Comparison of ENCODE assay signal across 19 mouse cellular contexts in the genomic region with DNA sequence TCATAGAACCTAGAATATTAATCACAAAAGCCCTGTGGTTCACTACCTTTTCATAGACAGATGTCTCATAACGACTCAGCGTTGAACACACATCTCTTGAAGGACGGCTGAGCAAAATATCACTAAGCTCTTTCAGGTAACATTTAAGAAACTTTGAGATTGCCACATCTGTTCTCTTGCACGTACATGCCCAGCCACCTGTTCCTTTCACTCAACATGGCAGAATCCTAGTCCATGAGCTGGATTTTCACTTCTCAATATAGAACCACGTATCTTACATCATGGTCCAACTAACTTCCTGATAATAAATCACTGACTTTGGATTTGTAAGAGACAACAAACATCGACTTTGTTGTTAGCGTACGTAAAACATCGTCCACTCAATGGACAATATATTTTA.
"Had no signal": no experiment of that assay in that cellular context is flagged by ENCODE, and none has a peak within 500 bp of the region (broad histone marks: within the 10 kb centered on the region; RNA-seq: fewer than 3 reads in every experiment).

No protein-coding gene starts in this region.

- H3K27me3 ChIP-seq: lung, embryonic 15.5 days; megakaryocyte, embryonic 14.5 days; midbrain, embryonic 13.5 days; midbrain, embryonic 15.5 days; neural tube, embryonic 13.5 days; neural tube, embryonic 15.5 days; stomach, embryonic 15.5 days had no signal

- H3K4me3 ChIP-seq: lung, embryonic 15.5 days; megakaryocyte, embryonic 14.5 days; midbrain, embryonic 13.5 days; midbrain, embryonic 15.5 days; neural tube, embryonic 13.5 days; neural tube, embryonic 15.5 days; stomach, embryonic 15.5 days had no signal

- H3K27ac ChIP-seq: lung, embryonic 15.5 days; macrophage; midbrain, embryonic 13.5 days; midbrain, embryonic 15.5 days; neural tube, embryonic 13.5 days; neural tube, embryonic 15.5 days; stomach, embryonic 15.5 days; stomach, postnatal 0 days had no signal

- DNase-seq: liver, postnatal 0 days; lung, adult 2 months; lung, postnatal 14 days; lung, postnatal 36 days; right cerebral cortex, postnatal 25 days; right cerebral cortex, postnatal 4 days; thymus, adult 2 months; thymus, postnatal 25 days; thymus, postnatal 4 days had no signal

- H3K36me3 ChIP-seq: lung, embryonic 15.5 days; midbrain, embryonic 13.5 days; midbrain, embryonic 15.5 days; neural tube, embryonic 13.5 days; neural tube, embryonic 15.5 days; stomach, embryonic 15.5 days had no signal

- H3K4me2 ChIP-seq: lung, embryonic 15.5 days; midbrain, embryonic 11.5 days; midbrain, embryonic 13.5 days; midbrain, embryonic 15.5 days; neural tube, embryonic 13.5 days; neural tube, embryonic 15.5 days; stomach, embryonic 15.5 days had no signal
